Mouse (Mus musculus): ENCODE results near the gene Rxrg. TPM values are rescaled to one million over a fixed set of nuclear protein-coding genes. Genes with fewer than 3 reads are reported as not detected.

Rxrg gene
- 2.3 and 2.8 TPM in 2 replicates for polyA plus RNA-seq (2015; fragmentation: Nextera tagmentation; extraction: Ambion mirVana)

DNA sequence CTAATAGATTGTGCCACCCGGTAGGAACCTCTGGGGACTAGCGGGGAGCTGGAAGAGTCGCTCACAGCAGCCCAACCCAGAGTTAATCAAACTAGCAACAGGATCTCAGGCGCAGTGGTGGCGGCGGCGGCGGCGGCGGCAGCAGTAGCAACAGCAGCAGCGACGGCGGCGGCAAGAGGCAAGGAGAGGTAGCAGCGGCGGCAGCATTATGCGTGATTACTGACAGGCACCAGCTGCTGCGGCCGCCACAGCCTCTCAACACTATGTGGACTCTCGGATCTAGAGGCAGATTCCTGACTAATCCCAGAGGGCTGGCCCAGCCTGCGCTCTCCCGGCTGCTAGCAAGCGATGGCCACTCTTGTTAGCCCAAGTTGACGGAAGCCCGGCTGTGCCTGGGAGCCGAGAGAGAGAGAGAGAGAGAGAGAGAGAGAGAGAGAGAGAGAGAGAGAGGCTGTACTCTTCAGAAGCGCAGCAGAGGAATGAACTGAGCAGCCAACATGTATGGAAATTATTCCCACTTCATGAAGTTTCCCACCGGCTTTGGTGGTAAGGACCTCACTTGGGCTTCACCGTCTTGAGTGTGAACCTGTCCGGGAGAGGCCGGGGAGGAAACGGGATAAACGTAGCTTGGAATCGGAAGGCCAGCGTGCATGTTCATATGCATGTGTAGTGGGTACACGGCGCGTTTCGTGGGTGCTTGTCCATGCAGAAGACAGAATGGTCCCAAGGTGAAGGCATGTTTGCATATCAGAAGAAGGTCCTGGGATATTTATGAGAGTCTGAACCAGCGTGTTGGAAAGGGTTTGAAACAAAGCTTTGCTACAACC lies at the start of gene Rxrg:
Rxrg (plus strand) TSS at position 130 of the 827 bp plus-strand sequence.
- H3K36me3 ChIP-seq = no peaks in the 10 kb centered on the region
- H3K9ac ChIP-seq = peak within 1 kb of the TSS; percentile 5; the same call in 1 of the 2 replicates
- peak; percentile 93 for ATAC-seq (replicated peaks; ENCODE audit: low FRiP score)
- H3K27me3 ChIP-seq = peaks cover 26% of the 10 kb centered on the region
- peak within 1 kb of the TSS; percentile 43 for H3K4me3 ChIP-seq (replicated peaks)
- under 1% methylated on average over 40 of the region's 40 CpGs for WGBS
- peak within 1 kb of the TSS; percentile 81 for H3K4me2 ChIP-seq
- H3K27ac ChIP-seq = 0 out of 2 replicates have a peak within 1 kb of the TSS, but pooled peaks have one; percentile 1
- no peaks in the 10 kb centered on the region for H3K9me3 ChIP-seq (replicated peaks)
- H3K4me1 ChIP-seq = peaks cover 16% of the 10 kb centered on the region

DNA sequence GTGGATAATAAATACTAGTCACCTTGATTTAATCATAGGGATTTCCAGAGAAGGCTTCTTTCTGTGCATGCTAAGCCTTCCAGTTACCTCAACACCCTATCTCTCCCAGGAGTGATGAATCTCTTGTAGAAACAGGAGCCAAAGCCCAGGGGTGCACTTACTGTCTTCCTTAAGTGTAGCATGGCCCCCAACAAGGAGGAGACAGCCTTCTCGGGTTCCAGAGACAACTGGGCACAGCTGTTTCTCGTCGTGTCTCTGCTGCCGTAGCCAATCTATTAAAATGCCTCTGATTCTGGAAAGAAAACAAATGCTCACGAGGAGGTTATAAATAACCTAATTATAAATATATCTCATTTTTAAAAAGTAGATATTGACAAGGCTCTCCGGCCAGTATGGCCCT lies 48.9 kb upstream of the Rxrg start:
- no peak; the same call in 1 of the 2 replicates for ATAC-seq (replicated peaks; ENCODE audit: low FRiP score)
- no peaks in the 10 kb centered on the region for H3K36me3 ChIP-seq
- no peak overlapping the region for H3K4me2 ChIP-seq
- no peak overlapping the region for H3K27ac ChIP-seq
- H3K4me3 ChIP-seq (replicated peaks) = no peak overlapping the region
- no peaks in the 10 kb centered on the region for H3K27me3 ChIP-seq
- H3K9ac ChIP-seq = no peak overlapping the region
- peaks cover 17% of the 10 kb centered on the region for H3K4me1 ChIP-seq
- no peaks in the 10 kb centered on the region for H3K9me3 ChIP-seq (replicated peaks)
- 15% methylated on average over 6 of the region's 6 CpGs for WGBS

DNA sequence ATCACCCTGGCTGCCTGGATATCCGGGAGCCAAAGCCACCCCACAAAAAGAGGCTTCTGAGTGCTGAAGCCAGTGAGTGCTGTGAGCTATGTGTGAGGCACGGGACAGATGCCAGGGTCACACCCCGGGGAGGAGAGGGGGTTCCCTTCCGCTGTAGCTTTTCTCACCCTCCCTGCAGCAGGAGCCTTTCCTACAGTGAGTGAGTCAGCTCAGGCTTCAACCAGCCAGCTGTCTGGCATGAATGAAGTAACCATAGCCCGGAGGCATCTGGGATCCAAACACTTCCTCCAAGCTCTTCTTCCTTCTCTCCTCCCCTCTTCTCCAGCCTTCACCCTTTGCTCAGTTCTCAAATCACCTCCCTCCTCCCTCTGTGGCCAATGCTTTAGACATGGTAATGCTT lies 46.6 kb upstream of the Rxrg start:
- 13% methylated on average over 5 of the region's 5 CpGs for WGBS
- Histone ChIP-seq H3K4me2 (no peak overlapping the region), H3K36me3 (no peaks in the 10 kb centered on the region), H3K9ac (no peak overlapping the region), H3K4me1 (peaks cover 17% of the 10 kb centered on the region), H3K27ac (no peak overlapping the region), H3K4me3 (replicated peaks) (no peak overlapping the region), H3K9me3 (replicated peaks) (no peaks in the 10 kb centered on the region), H3K27me3 (no peaks in the 10 kb centered on the region)
- ATAC-seq (replicated peaks; ENCODE audit: low FRiP score) = no peak; the same call in 1 of the 2 replicates

DNA sequence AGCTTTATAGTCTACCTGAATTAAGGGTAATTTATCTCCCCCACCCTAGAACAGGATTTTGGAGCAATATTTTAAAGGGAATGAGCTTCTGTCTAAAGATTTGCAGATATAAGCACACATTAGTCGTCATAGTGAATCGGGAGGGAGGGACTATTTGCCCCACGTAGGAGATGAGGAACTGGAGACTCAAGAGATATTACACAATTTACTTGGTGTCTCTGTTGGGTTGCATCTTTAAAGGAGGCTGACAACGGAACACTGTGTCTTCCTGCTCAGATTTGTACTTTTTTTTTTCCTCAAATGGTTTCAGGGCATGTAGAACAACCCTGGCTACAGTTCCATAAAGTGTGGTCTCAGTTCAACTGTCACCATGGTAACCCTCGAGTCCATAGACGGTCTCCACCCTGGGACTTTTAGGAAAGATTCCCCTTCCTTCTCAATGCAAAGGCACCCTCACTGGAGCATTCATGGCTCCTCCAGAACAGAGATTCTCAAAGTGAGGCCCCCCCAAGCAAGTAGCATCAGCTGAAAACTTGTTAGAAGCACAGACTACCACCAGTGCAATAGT lies 44.1 kb upstream of the Rxrg start:
- H3K4me1 ChIP-seq = peaks cover 15% of the 10 kb centered on the region
- no peaks in the 10 kb centered on the region for H3K36me3 ChIP-seq
- no peak overlapping the region for H3K9ac ChIP-seq
- H3K27me3 ChIP-seq = no peaks in the 10 kb centered on the region
- no peak for ATAC-seq (replicated peaks; ENCODE audit: low FRiP score)
- H3K27ac ChIP-seq = no peak overlapping the region
- no peaks in the 10 kb centered on the region for H3K9me3 ChIP-seq (replicated peaks)
- H3K4me2 ChIP-seq = no peak overlapping the region
- H3K4me3 ChIP-seq (replicated peaks) = no peak overlapping the region
- WGBS = 64% methylated on average over 6 of the region's 6 CpGs

DNA sequence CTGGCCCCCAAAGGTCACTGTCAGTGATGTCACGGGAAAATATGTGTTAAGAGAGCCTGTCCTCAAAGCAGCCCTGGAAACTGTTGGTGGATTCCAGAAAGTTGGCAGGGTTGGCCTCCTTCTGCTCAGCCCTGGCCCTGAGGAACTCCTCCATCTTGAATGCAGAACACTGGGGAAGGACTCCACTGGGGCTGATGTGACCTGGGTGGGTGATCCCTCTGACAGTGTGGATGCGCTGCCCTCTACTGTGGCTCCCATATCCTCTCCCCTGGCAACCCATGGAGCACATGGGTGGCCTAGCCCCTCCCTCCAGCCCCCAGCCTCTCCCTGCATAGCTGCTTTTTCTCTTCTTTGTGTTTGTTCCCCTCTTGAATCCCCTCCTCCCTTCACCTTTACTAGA lies 31.6 kb upstream of the Rxrg start:
- WGBS = 74% methylated on average over 2 of the region's 2 CpGs
- no peak overlapping the region for H3K4me3 ChIP-seq (replicated peaks)
- no peaks in the 10 kb centered on the region for H3K9me3 ChIP-seq (replicated peaks)
- H3K4me1 ChIP-seq = no peaks in the 10 kb centered on the region
- no peak for ATAC-seq (replicated peaks; ENCODE audit: low FRiP score)
- H3K27me3 ChIP-seq = no peaks in the 10 kb centered on the region
- no peak overlapping the region for H3K27ac ChIP-seq
- no peak overlapping the region for H3K4me2 ChIP-seq
- H3K36me3 ChIP-seq = no peaks in the 10 kb centered on the region
- H3K9ac ChIP-seq = no peak overlapping the region

DNA sequence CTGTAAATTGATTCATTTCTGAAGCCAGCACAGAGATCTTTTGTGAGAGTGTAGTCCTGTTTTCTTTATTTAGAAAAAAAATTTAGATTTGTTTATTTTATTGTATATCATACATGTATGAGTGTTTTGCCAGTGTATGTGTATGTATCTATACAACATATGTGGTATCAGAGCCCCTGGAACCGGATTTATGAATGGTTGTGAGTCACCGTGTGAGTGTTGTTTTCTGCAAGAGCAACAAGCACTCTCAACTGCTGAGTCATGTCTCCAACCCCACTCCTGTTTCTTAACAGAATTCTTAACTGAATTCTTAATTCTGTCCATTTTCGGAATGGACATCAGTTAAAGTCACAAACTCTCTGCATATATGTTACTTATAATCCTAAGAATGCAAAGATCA lies 19.1 kb upstream of the Rxrg start:
- Histone ChIP-seq H3K9ac (no peak overlapping the region), H3K4me2 (no peak overlapping the region), H3K27me3 (no peaks in the 10 kb centered on the region), H3K9me3 (replicated peaks) (no peaks in the 10 kb centered on the region), H3K4me1 (no peaks in the 10 kb centered on the region), H3K27ac (no peak overlapping the region), H3K36me3 (no peaks in the 10 kb centered on the region), H3K4me3 (replicated peaks) (no peak overlapping the region)
- no peak for ATAC-seq (replicated peaks; ENCODE audit: low FRiP score)
- WGBS = 77% methylated on average over 3 of the region's 3 CpGs

DNA sequence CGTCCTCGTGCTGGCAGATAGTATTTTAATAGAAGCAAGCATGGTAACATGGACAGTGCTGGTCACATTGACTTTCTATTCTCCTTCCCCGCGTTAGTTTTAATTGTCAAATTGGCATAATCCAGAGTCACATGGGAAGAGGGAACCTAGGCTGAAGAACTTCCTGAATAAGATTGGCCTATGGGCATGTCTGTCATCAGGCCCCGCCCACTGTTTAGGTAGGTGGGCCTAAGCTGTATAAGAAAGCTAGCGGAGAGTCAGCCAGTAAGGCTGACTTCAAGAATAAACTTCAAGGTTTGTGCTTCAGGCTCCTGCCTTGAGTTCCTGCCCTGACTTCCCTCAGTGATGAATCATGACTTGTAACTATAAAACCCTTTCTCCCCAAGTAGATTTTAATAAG lies 15.0 kb upstream of the Rxrg start:
- 68% methylated on average over 6 of the region's 6 CpGs for WGBS
- ATAC-seq (replicated peaks; ENCODE audit: low FRiP score) = no peak
- H3K4me3 ChIP-seq (replicated peaks) = no peak overlapping the region
- no peaks in the 10 kb centered on the region for H3K36me3 ChIP-seq
- H3K27me3 ChIP-seq = no peaks in the 10 kb centered on the region
- no peaks in the 10 kb centered on the region for H3K4me1 ChIP-seq
- no peaks in the 10 kb centered on the region for H3K9me3 ChIP-seq (replicated peaks)
- H3K27ac ChIP-seq = no peak overlapping the region
- no peak overlapping the region for H3K4me2 ChIP-seq
- no peak overlapping the region for H3K9ac ChIP-seq

DNA sequence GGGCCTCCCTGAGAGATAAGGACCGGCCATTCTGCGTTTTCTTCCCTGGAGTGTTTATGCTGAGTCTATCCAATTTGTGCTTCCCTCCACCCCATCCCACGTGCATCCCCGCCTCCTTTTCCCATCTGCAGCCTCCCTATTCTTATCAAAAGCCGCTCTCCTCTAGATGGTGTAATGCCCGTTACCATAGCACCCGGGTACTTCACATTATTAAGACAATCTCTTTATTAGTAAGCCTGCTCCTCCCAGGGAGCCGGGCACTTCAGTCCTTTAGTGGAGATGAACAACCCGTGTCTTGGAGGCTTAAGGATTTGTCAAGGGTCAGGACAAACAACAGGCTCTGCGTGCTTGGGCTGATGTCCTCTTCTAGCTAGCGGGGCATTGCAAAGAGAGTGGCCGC lies 14.3 kb upstream of the Rxrg start:
- Histone ChIP-seq H3K9me3 (replicated peaks) (no peaks in the 10 kb centered on the region), H3K4me2 (no peak overlapping the region), H3K4me3 (replicated peaks) (no peak overlapping the region), H3K36me3 (no peaks in the 10 kb centered on the region), H3K27ac (no peak overlapping the region), H3K27me3 (no peaks in the 10 kb centered on the region), H3K9ac (no peak overlapping the region), H3K4me1 (no peaks in the 10 kb centered on the region)
- 72% methylated on average over 12 of the region's 12 CpGs for WGBS
- no peak for ATAC-seq (replicated peaks; ENCODE audit: low FRiP score)

DNA sequence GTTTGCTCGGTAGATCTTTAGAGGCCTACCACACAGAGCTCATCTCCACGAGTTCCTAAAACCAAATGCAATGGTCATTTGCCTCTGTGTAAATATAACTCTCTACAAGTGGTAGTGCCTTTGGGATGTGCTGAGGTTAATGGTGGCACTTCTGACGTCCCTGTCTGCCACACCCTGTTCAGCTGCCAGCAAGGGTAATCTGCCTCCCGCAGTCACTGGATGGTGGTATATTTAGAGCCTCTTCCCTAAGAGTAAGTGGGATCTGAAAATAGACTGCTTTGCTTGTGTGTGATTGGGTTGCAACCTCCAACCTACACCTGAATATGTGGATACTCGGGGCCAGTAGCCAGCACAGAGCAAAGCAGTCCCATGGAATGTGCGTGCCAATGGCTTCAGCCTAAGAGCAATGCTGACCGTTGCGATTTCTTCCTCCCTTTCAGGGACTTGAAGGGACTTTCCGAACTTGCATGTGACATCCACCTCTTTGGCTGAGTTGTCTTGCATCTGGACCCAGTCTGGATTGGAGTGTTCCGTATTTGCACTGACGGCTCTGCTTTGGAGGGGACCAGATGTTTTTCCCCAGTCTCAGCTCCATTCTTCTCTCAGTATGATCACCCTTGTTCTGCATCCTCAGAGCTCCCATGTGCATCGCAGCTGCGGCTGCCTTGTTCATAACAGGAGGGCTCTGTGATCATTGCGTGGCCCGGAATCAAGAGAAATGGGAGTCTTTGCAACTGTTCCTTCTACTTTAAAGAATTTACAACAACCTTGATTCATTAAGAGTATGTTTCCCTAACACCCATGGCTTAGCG lies 9.2 kb upstream of the Rxrg start:
- Histone ChIP-seq H3K36me3 (no peaks in the 10 kb centered on the region), H3K27ac (no peak overlapping the region), H3K9me3 (replicated peaks) (no peaks in the 10 kb centered on the region), H3K4me3 (replicated peaks) (no peak overlapping the region), H3K27me3 (0 out of 2 replicates have a peak, but pooled peaks cover 3% of the 10 kb centered on the region), H3K4me2 (no peak overlapping the region), H3K4me1 (no peaks in the 10 kb centered on the region), H3K9ac (no peak overlapping the region)
- 88% methylated on average over 16 of the region's 16 CpGs for WGBS
- no peak for ATAC-seq (replicated peaks; ENCODE audit: low FRiP score)

DNA sequence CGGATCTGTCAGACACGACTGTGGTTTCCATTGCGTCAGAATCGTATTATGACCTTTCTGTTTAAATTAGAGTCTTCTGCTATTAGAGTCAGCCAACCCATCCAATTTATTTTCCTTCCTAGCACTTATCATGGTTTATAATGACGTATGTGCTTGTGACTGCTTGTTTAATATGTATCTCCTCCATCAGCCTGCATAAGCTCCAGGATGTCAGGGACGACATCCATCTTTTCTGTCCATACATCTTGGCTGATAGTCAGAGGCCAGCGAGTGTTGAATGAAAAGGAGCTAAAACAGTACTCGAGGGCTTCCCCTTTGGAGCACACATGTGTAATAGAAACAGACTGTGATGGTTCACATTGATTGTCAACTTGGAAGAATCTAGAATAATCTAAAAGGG lies 6.0 kb upstream of the Rxrg start:
- Histone ChIP-seq H3K9me3 (replicated peaks) (no peaks in the 10 kb centered on the region), H3K27ac (no peak overlapping the region), H3K36me3 (no peaks in the 10 kb centered on the region), H3K4me2 (no peak overlapping the region), H3K9ac (no peak overlapping the region), H3K4me1 (no peaks in the 10 kb centered on the region), H3K27me3 (peaks cover 9% of the 10 kb centered on the region), H3K4me3 (replicated peaks) (no peak overlapping the region)
- no peak for ATAC-seq (replicated peaks; ENCODE audit: low FRiP score)
- WGBS = 68% methylated on average over 8 of the region's 8 CpGs

DNA sequence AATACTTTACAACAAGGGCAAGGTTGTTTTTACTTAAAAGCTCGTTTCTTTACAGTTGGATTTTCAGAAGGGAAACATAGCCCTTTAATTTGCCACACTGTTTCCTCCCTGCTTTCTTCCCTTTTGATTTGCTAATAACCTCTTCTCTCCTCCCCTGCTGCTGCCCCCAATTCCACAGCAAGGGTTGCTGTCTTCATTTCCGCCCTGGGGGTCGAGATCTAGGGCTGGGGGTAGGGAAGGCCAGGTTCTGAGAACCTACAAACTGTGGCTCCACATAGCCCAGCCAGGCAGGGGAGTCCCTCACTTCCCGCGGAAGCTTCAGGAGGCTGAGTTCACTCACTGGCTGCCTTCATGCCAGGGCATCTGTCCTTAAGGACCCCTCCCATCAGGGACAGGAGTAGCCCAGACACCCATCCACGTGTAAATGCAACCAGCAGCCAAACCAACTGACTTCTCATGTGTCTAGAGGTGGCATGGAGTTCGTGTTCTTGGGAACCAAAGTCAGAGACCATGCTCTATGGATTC lies 1.1 kb downstream of the Rxrg start:
- 9% methylated on average over 7 of the region's 7 CpGs for WGBS
- H3K36me3 ChIP-seq = no peaks in the 10 kb centered on the region
- peak overlapping the region; percentile 43; the same call in 1 of the 2 replicates for H3K4me3 ChIP-seq (replicated peaks)
- no peak overlapping the region for H3K27ac ChIP-seq
- H3K9ac ChIP-seq = no peak overlapping the region
- peaks cover 26% of the 10 kb centered on the region for H3K27me3 ChIP-seq
- peaks cover 16% of the 10 kb centered on the region for H3K4me1 ChIP-seq
- ATAC-seq (replicated peaks; ENCODE audit: low FRiP score) = no peak
- peak overlapping the region; percentile 81 for H3K4me2 ChIP-seq
- H3K9me3 ChIP-seq (replicated peaks) = no peaks in the 10 kb centered on the region
